Mouse (Mus musculus): ENCODE measurements around the gene Klc1. TPM values are rescaled to one million over a fixed set of nuclear protein-coding genes. Genes with fewer than 3 reads are reported as not detected.

Klc1 gene
- polyA plus RNA-seq, 1 experiment: 135 TPM

- H3K27ac ChIP-seq (ENCODE audit: insufficient read depth, low read depth, low read length): no peak overlapping the region
- 55% methylated on average over 4 of the region's 4 CpGs for WGBS
- H3K4me1 ChIP-seq (ENCODE audit: control insufficient read depth, insufficient read depth, low read length): peaks cover 15% of the 10 kb centered on the region
- TF ChIP-seq CTCF (IDR thresholded peaks at IDR 0.05; ENCODE audit: insufficient read depth, low read depth, low read length) (no peak), POLR2A (IDR thresholded peaks at IDR 0.05; ENCODE audit: insufficient read depth, low read depth, low read length) (no peak)
- H3K4me3 ChIP-seq (ENCODE audit: insufficient read depth, low read depth, low read length): no peak overlapping the region
These were observed 63.3 kb downstream of the Klc1 start for GRCm38 (mm10) chr12:111821931-111822330.

- H3K4me1 ChIP-seq (ENCODE audit: control insufficient read depth, insufficient read depth, low read length): no peaks in the 10 kb centered on the region
- no peak for TF ChIP-seq CTCF (IDR thresholded peaks at IDR 0.05; ENCODE audit: insufficient read depth, low read depth, low read length)
- no peak for TF ChIP-seq POLR2A (IDR thresholded peaks at IDR 0.05; ENCODE audit: insufficient read depth, low read depth, low read length)
- H3K27ac ChIP-seq (ENCODE audit: insufficient read depth, low read depth, low read length): no peak overlapping the region
- H3K4me3 ChIP-seq (ENCODE audit: insufficient read depth, low read depth, low read length): no peak overlapping the region
- WGBS: 92% methylated on average over 12 of the region's 12 CpGs
These were observed 68.9 kb downstream of the Klc1 start for GRCm38 (mm10) chr12:111827556-111827955.

- WGBS: 60% methylated on average over 5 of the region's 5 CpGs
- Histone ChIP-seq H3K27ac (ENCODE audit: insufficient read depth, low read depth, low read length) (no peak overlapping the region), H3K4me1 (ENCODE audit: control insufficient read depth, insufficient read depth, low read length) (no peaks in the 10 kb centered on the region; the same call in 1 of the 2 replicates), H3K4me3 (ENCODE audit: insufficient read depth, low read depth, low read length) (no peak overlapping the region)
- TF ChIP-seq CTCF (IDR thresholded peaks at IDR 0.05; ENCODE audit: insufficient read depth, low read depth, low read length) (no peak), POLR2A (IDR thresholded peaks at IDR 0.05; ENCODE audit: insufficient read depth, low read depth, low read length) (no peak)
These were observed 70.8 kb downstream of the Klc1 start for GRCm38 (mm10) chr12:111829447-111829846.

- 69% methylated on average over 9 of the region's 9 CpGs for WGBS
- no peak for TF ChIP-seq CTCF (IDR thresholded peaks at IDR 0.05; ENCODE audit: insufficient read depth, low read depth, low read length)
- no peak for TF ChIP-seq POLR2A (IDR thresholded peaks at IDR 0.05; ENCODE audit: insufficient read depth, low read depth, low read length)
- no peak overlapping the region for H3K4me3 ChIP-seq (ENCODE audit: insufficient read depth, low read depth, low read length)
- no peak overlapping the region for H3K27ac ChIP-seq (ENCODE audit: insufficient read depth, low read depth, low read length)
- H3K4me1 ChIP-seq (ENCODE audit: control insufficient read depth, insufficient read depth, low read length): no peaks in the 10 kb centered on the region; the same call in 1 of the 2 replicates
These were observed 71.3 kb downstream of the Klc1 start for GRCm38 (mm10) chr12:111829954-111830353.

- 86% methylated on average over 10 of the region's 10 CpGs for WGBS
- Histone ChIP-seq H3K4me1 (ENCODE audit: control insufficient read depth, insufficient read depth, low read length) (no peaks in the 10 kb centered on the region; the same call in 1 of the 2 replicates), H3K4me3 (ENCODE audit: insufficient read depth, low read depth, low read length) (no peak overlapping the region), H3K27ac (ENCODE audit: insufficient read depth, low read depth, low read length) (no peak overlapping the region)
- TF ChIP-seq POLR2A (IDR thresholded peaks at IDR 0.05; ENCODE audit: insufficient read depth, low read depth, low read length) (no peak), CTCF (IDR thresholded peaks at IDR 0.05; ENCODE audit: insufficient read depth, low read depth, low read length) (no peak)
These were observed 71.7 kb downstream of the Klc1 start for GRCm38 (mm10) chr12:111830375-111830774.

- TF ChIP-seq CTCF (IDR thresholded peaks at IDR 0.05; ENCODE audit: insufficient read depth, low read depth, low read length) (no peak), POLR2A (IDR thresholded peaks at IDR 0.05; ENCODE audit: insufficient read depth, low read depth, low read length) (no peak)
These were observed 74.0 kb downstream of the Klc1 start for GRCm38 (mm10) chr12:111832643-111833042.

GRCm38 (mm10) chr12:111833457-111833856, 74.8 kb downstream of the Klc1 start:
- no peak overlapping the region for H3K4me3 ChIP-seq (ENCODE audit: insufficient read depth, low read depth, low read length)
- no peak overlapping the region for H3K27ac ChIP-seq (ENCODE audit: insufficient read depth, low read depth, low read length)
- no peak for TF ChIP-seq CTCF (IDR thresholded peaks at IDR 0.05; ENCODE audit: insufficient read depth, low read depth, low read length)
- TF ChIP-seq POLR2A (IDR thresholded peaks at IDR 0.05; ENCODE audit: insufficient read depth, low read depth, low read length): no peak
- no peaks in the 10 kb centered on the region; the same call in 1 of the 2 replicates for H3K4me1 ChIP-seq (ENCODE audit: control insufficient read depth, insufficient read depth, low read length)
- 88% methylated on average over 10 of the region's 10 CpGs for WGBS

More at GRCm38 (mm10) chr12:111832643-111833042, 74.0 kb downstream of the Klc1 start:
- H3K4me1 ChIP-seq (ENCODE audit: control insufficient read depth, insufficient read depth, low read length): no peaks in the 10 kb centered on the region; the same call in 1 of the 2 replicates
- H3K27ac ChIP-seq (ENCODE audit: insufficient read depth, low read depth, low read length): no peak overlapping the region
- no peak overlapping the region for H3K4me3 ChIP-seq (ENCODE audit: insufficient read depth, low read depth, low read length)
- 53% methylated on average over 5 of the region's 5 CpGs for WGBS

GRCm38 (mm10) chr12:111842565-111843433, 84.2 kb downstream of the Klc1 start:
- Histone ChIP-seq H3K4me1 (ENCODE audit: control insufficient read depth, insufficient read depth, low read length) (peaks cover 3% of the 10 kb centered on the region; the same call in 1 of the 2 replicates), H3K4me3 (ENCODE audit: insufficient read depth, low read depth, low read length) (no peak overlapping the region), H3K27ac (ENCODE audit: insufficient read depth, low read depth, low read length) (no peak overlapping the region)
- 83% methylated on average over 15 of the region's 15 CpGs for WGBS
- TF ChIP-seq POLR2A (IDR thresholded peaks at IDR 0.05; ENCODE audit: insufficient read depth, low read depth, low read length): no peak
- TF ChIP-seq CTCF (IDR thresholded peaks at IDR 0.05; ENCODE audit: insufficient read depth, low read depth, low read length): no peak

- WGBS: 45% methylated on average over 2 of the region's 2 CpGs
- TF ChIP-seq POLR2A (IDR thresholded peaks at IDR 0.05; ENCODE audit: insufficient read depth, low read depth, low read length) (no peak), CTCF (IDR thresholded peaks at IDR 0.05; ENCODE audit: insufficient read depth, low read depth, low read length) (no peak)
- Histone ChIP-seq H3K4me1 (ENCODE audit: control insufficient read depth, insufficient read depth, low read length) (peaks cover 3% of the 10 kb centered on the region; the same call in 1 of the 2 replicates), H3K27ac (ENCODE audit: insufficient read depth, low read depth, low read length) (no peak overlapping the region), H3K4me3 (ENCODE audit: insufficient read depth, low read depth, low read length) (no peak overlapping the region)
These were observed 84.8 kb downstream of the Klc1 start for GRCm38 (mm10) chr12:111843470-111843869.
